Mouse (Mus musculus) cerebellum, adult 18-20 months (tissue): ENCODE measurements around the gene Tacr1.
"Not testable (repeated sequence)": the region's sequence is repeated elsewhere in the genome, so short reads cannot be mapped to it uniquely, and the experiment has no call there.

Experiments
- DNase-seq, 2 experiments: peaks; one replicate each; pipeline ENCODE4 v3.0.0; 2021

Gene Tacr1

GRCm38 (mm10) chr6:82401595-82402451 is at the start of gene Tacr1:
TSS of gene Tacr1 (plus strand) at chr6:82402334.
- peak; percentile 14 to 26 for DNase-seq

GRCm38 (mm10) chr6:82376144-82376543 is 26.0 kb upstream of the Tacr1 start:
- DNase-seq: no peak

GRCm38 (mm10) chr6:82383556-82383955 is 18.6 kb upstream of the Tacr1 start:
- no peak for DNase-seq

- peak; percentile 34 to 39 for DNase-seq
Observed at GRCm38 (mm10) chr6:82402501-82403495, 664 bp downstream of the Tacr1 start.

- DNase-seq: no peak
Observed at GRCm38 (mm10) chr6:82418367-82418766, 16.2 kb downstream of the Tacr1 start.

GRCm38 (mm10) chr6:82420222-82420621 is 18.1 kb downstream of the Tacr1 start:
- DNase-seq: no peak

GRCm38 (mm10) chr6:82428890-82429289 is 26.8 kb downstream of the Tacr1 start:
- no peak for DNase-seq

- DNase-seq: no peak
Observed at GRCm38 (mm10) chr6:82429766-82430165, 27.6 kb downstream of the Tacr1 start.

- no peak for DNase-seq
Observed at GRCm38 (mm10) chr6:82437174-82437573, 35.0 kb downstream of the Tacr1 start.

GRCm38 (mm10) chr6:82452206-82453095 is 50.3 kb downstream of the Tacr1 start:
- not testable (repeated sequence) for DNase-seq

GRCm38 (mm10) chr6:82455245-82455644 is 53.1 kb downstream of the Tacr1 start:
- DNase-seq: no peak

GRCm38 (mm10) chr6:82457163-82457763 is 55.1 kb downstream of the Tacr1 start:
- no peak for DNase-seq

- DNase-seq: no peak
Observed at GRCm38 (mm10) chr6:82458762-82459389, 56.7 kb downstream of the Tacr1 start.

- DNase-seq: no peak
Observed at GRCm38 (mm10) chr6:82463171-82463570, 61.0 kb downstream of the Tacr1 start.

GRCm38 (mm10) chr6:82474477-82474876 is 72.3 kb downstream of the Tacr1 start:
- DNase-seq: no peak

- DNase-seq: no peak
Observed at GRCm38 (mm10) chr6:82483842-82484241, 81.7 kb downstream of the Tacr1 start.

- DNase-seq: no peak
Observed at GRCm38 (mm10) chr6:82494481-82494880, 92.3 kb downstream of the Tacr1 start.

GRCm38 (mm10) chr6:82510843-82511416 is 108.8 kb downstream of the Tacr1 start:
- no peak for DNase-seq

GRCm38 (mm10) chr6:82519626-82520025 is 117.5 kb downstream of the Tacr1 start:
- DNase-seq: no peak

- no peak for DNase-seq
Observed at GRCm38 (mm10) chr6:82522567-82522966, 120.4 kb downstream of the Tacr1 start.
